Mouse (Mus musculus) limb, embryonic 12.5 days (tissue): ENCODE data around the gene Fcgrt. TPM values are rescaled to one million over a fixed set of nuclear protein-coding genes. Genes with fewer than 3 reads are reported as not detected.
A peak's percentile ranks its signal among the peaks of the same experiment; 100 is the strongest.
"Not testable (repeated sequence)": the region's sequence is repeated elsewhere in the genome, so short reads cannot be mapped to it uniquely, and the experiment has no call there.

Experiments
- ATAC-seq: fragments of 200-750 bp; cut with Nextera tagmentation; 2 replicates; pipeline ENCODE4 v1.8.0; 2017; ENCODE audit warnings: low read depth, moderate TSS enrichment; ENCODE audit not compliant: insufficient number of reproducible peaks, insufficient read depth, low FRiP score, low TSS enrichment
- H3K27ac ChIP-seq: fragments of 300-500 bp; sonication (generic); 2 replicates; pipeline ENCODE4 v1.5.1; 2016; ENCODE audit warnings: mild to moderate bottlenecking, moderate library complexity
- H3K27me3 ChIP-seq: fragments of 300-500 bp; sonication (generic); 2 replicates; pipeline ENCODE4 v1.6.1; 2016; ENCODE audit warnings: mild to moderate bottlenecking, moderate library complexity
- H3K36me3 ChIP-seq: fragments of 300-500 bp; sonication (generic); 2 replicates; pipeline ENCODE4 v1.6.1; 2016; ENCODE audit warnings: mild to moderate bottlenecking, moderate library complexity
- H3K4me1 ChIP-seq: fragments of 300-500 bp; sonication (generic); replicated peaks from 2 replicates; pipeline ENCODE4 v1.6.1; 2016
- H3K4me2 ChIP-seq: fragments of 300-500 bp; sonication (generic); 2 replicates; pipeline ENCODE4 v1.6.1; 2016; ENCODE audit warnings: mild to moderate bottlenecking, moderate library complexity
- H3K4me3 ChIP-seq: fragments of 300-500 bp; sonication (generic); replicated peaks from 2 replicates; pipeline ENCODE4 v1.5.1; 2016; ENCODE audit warnings: mild to moderate bottlenecking
- H3K9ac ChIP-seq: fragments of 300-500 bp; sonication (generic); replicated peaks from 2 replicates; pipeline ENCODE4 v1.6.1; 2016; ENCODE audit warnings: mild to moderate bottlenecking, moderate library complexity
- H3K9me3 ChIP-seq: fragments of 300-500 bp; sonication (generic); 2 replicates; pipeline ENCODE4 v1.6.1; 2016; ENCODE audit warnings: mild to moderate bottlenecking, moderate library complexity
- WGBS: fragments of 180-500 bp; shearing (Covaris S2); methylation state at CpG from one replicate; pipeline ENCODE4 v1.1.7; 2016; 5-methylcytosine and 5-hydroxymethylcytosine counted together
- polyA plus RNA-seq: library from polyadenylated mRNA; unstranded; fragments of >200 nt; fragmentation: Nextera tagmentation; extraction: Ambion mirVana; gene quantifications from 2 replicates; pipeline ENCODE4 v1.2.1, GENCODE M21; 2016

Fcgrt gene
- polyA plus RNA-seq, 1 experiment from 2014 or later: 12.3 TPM

- H3K27me3 ChIP-seq: no peaks in the 10 kb centered on the region
- H3K9me3 ChIP-seq: no peaks in the 10 kb centered on the region
- H3K4me1 ChIP-seq: peaks cover 40% of the 10 kb centered on the region
- ATAC-seq: no peak
- H3K36me3 ChIP-seq: peaks cover 74% of the 10 kb centered on the region
- 23% methylated on average over 12 of the region's 12 CpGs for WGBS
- peak overlapping the region; percentile 73 for H3K4me3 ChIP-seq
- H3K27ac ChIP-seq: no peak overlapping the region; the same call in 1 of the 2 replicates
- peak overlapping the region; percentile 91 for H3K9ac ChIP-seq
- peak overlapping the region; percentile 66 for H3K4me2 ChIP-seq
These were observed 19.5 kb upstream of the Fcgrt start for GRCm38 (mm10) chr7:45123186-45123570.

DNA sequence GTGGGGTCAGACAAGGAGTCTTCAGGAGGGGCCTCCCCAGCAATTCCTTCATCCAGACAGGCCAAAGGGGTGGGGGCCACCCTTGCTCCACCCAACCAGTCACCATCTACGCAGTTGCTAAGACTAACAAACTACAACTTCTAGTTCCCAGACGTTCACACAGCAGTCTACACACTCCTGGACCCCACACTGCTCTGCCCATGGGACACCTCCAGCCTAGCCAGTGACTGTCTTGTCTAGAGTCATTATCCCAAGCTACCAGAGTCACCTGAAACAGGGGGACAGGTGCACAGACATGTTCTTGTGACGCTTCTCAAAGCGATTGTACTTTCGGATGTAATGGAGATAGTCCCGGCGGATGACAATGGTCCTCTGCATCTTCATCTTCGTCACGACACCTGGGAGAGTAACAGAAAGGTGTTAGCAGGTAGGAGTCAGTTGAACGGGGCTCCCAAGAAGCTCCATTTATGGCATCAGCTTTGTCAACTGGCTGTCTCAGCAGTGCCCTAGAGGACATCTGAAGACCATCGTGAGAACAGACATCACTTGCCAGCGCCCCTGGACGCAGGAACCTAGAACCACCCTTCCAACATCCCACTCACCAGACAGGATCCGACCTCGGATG is 19.0 kb upstream of the Fcgrt start:
- peak overlapping the region; percentile 66 for H3K4me2 ChIP-seq
- ATAC-seq: no peak
- H3K27ac ChIP-seq: no peak overlapping the region
- H3K9ac ChIP-seq: peak overlapping the region; percentile 91
- 80% methylated on average over 15 of the region's 15 CpGs for WGBS
- H3K4me1 ChIP-seq: peaks cover 40% of the 10 kb centered on the region
- no peaks in the 10 kb centered on the region for H3K27me3 ChIP-seq
- H3K36me3 ChIP-seq: peaks cover 78% of the 10 kb centered on the region
- no peaks in the 10 kb centered on the region for H3K9me3 ChIP-seq
- peak overlapping the region; percentile 73 for H3K4me3 ChIP-seq

DNA sequence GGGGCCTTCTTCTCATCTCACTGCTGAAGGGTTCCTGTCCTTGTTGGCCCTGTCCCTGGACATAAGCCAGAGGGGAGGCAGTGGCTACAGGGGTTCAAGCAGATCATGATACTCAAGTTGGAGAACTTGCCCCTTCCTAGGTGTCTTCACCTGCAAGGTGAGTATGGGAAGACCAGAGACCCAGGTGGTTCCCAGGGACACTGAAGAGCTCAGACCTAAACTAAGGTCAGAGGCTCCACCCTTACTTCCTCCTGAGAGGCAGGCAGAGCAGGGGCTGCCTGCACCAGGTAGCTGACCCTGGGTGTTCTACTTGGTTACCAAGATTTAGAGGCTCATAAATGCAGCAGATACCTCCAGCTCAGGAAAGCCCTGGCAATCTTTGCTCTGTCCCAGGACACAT is 18.3 kb upstream of the Fcgrt start:
- Histone ChIP-seq H3K9ac (peak overlapping the region; percentile 24; the same call in 1 of the 2 replicates), H3K4me1 (peaks cover 33% of the 10 kb centered on the region), H3K4me2 (no peak overlapping the region), H3K27me3 (no peaks in the 10 kb centered on the region), H3K4me3 (0 out of 2 replicates have a peak overlapping the region, but pooled peaks have one; percentile 0), H3K36me3 (peaks cover 73% of the 10 kb centered on the region), H3K9me3 (no peaks in the 10 kb centered on the region), H3K27ac (0 out of 2 replicates have a peak overlapping the region, but pooled peaks have one; percentile 8)
- no peak for ATAC-seq

- Histone ChIP-seq H3K4me3 (0 out of 2 replicates have a peak overlapping the region, but pooled peaks have one; percentile 0), H3K4me1 (peaks cover 28% of the 10 kb centered on the region), H3K9ac (peak overlapping the region; percentile 24; the same call in 1 of the 2 replicates), H3K4me2 (no peak overlapping the region), H3K9me3 (no peaks in the 10 kb centered on the region), H3K27me3 (no peaks in the 10 kb centered on the region), H3K27ac (0 out of 2 replicates have a peak overlapping the region, but pooled peaks have one; percentile 8), H3K36me3 (peaks cover 67% of the 10 kb centered on the region)
- no peak for ATAC-seq
- 69% methylated on average over 8 of the region's 8 CpGs for WGBS
These were observed 17.8 kb upstream of the Fcgrt start for GRCm38 (mm10) chr7:45121404-45121803.

GRCm38 (mm10) chr7:45119780-45120709 is 16.4 kb upstream of the Fcgrt start:
- Histone ChIP-seq H3K9me3 (no peaks in the 10 kb centered on the region), H3K27me3 (no peaks in the 10 kb centered on the region), H3K4me3 (no peak overlapping the region), H3K36me3 (peaks cover 54% of the 10 kb centered on the region), H3K9ac (no peak overlapping the region), H3K4me2 (no peak overlapping the region), H3K4me1 (peaks cover 14% of the 10 kb centered on the region), H3K27ac (no peak overlapping the region)
- WGBS: 85% methylated on average over 5 of the region's 5 CpGs
- ATAC-seq: no peak

- Histone ChIP-seq H3K27me3 (no peaks in the 10 kb centered on the region), H3K4me3 (no peak overlapping the region), H3K4me2 (no peak overlapping the region), H3K27ac (no peak overlapping the region), H3K36me3 (peaks cover 53% of the 10 kb centered on the region), H3K9ac (no peak overlapping the region), H3K4me1 (peaks cover 13% of the 10 kb centered on the region), H3K9me3 (no peaks in the 10 kb centered on the region)
- no peak for ATAC-seq
- 87% methylated on average over 6 of the region's 6 CpGs for WGBS
These were observed 14.7 kb upstream of the Fcgrt start for GRCm38 (mm10) chr7:45118336-45118735.

DNA sequence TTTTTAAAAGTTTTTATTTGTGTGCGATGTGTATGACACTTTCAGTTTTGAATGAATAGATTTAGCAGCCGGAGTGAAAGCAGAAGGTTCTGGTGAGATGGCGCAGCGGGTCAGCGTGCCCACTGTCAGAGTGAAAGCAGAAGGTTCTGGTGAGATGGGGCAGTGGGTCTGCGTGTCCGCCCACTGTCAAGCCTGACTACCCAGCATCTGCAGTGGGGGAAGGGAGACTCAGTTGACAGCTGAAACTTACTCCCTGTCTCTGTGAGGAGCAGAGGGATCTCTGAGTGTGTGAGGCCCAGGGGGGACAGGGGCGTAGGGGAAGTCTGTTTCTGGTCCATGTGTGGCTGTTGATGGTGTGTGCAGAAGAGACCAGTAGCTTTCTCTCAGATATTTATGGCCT is 13.9 kb upstream of the Fcgrt start:
- Histone ChIP-seq H3K4me3 (no peak overlapping the region), H3K4me1 (peaks cover 6% of the 10 kb centered on the region), H3K36me3 (peaks cover 45% of the 10 kb centered on the region), H3K27ac (peak overlapping the region; percentile 20; the same call in 1 of the 2 replicates), H3K9ac (no peak overlapping the region; the same call in 1 of the 2 replicates), H3K4me2 (no peak overlapping the region), H3K9me3 (no peaks in the 10 kb centered on the region), H3K27me3 (no peaks in the 10 kb centered on the region)
- 85% methylated on average over 8 of the region's 8 CpGs for WGBS
- no peak for ATAC-seq

GRCm38 (mm10) chr7:45113476-45113875 is 9.8 kb upstream of the Fcgrt start:
- WGBS: 70% methylated on average over 2 of the region's 2 CpGs
- Histone ChIP-seq H3K4me2 (no peak overlapping the region), H3K9me3 (no peaks in the 10 kb centered on the region), H3K9ac (no peak overlapping the region), H3K36me3 (peaks cover 6% of the 10 kb centered on the region), H3K4me3 (no peak overlapping the region), H3K4me1 (no peaks in the 10 kb centered on the region), H3K27me3 (no peaks in the 10 kb centered on the region), H3K27ac (0 out of 2 replicates have a peak overlapping the region, but pooled peaks have one; percentile 18)
- no peak for ATAC-seq

- 59% methylated on average over 3 of the region's 3 CpGs for WGBS
- no peaks in the 10 kb centered on the region for H3K4me1 ChIP-seq
- H3K4me3 ChIP-seq: no peak overlapping the region
- ATAC-seq: no peak
- no peak overlapping the region for H3K9ac ChIP-seq
- no peak overlapping the region for H3K27ac ChIP-seq
- no peak overlapping the region for H3K4me2 ChIP-seq
- no peaks in the 10 kb centered on the region for H3K9me3 ChIP-seq
- no peaks in the 10 kb centered on the region for H3K27me3 ChIP-seq
- H3K36me3 ChIP-seq: no peaks in the 10 kb centered on the region; the same call in 1 of the 2 replicates
These were observed 8.9 kb upstream of the Fcgrt start for GRCm38 (mm10) chr7:45112529-45112928.

- no peak overlapping the region for H3K4me2 ChIP-seq
- H3K9ac ChIP-seq: no peak overlapping the region
- whole genome bisulfite sequencing: 52% methylated on average over 2 of the region's 2 CpGs
- no peak overlapping the region for H3K4me3 ChIP-seq
- no peaks in the 10 kb centered on the region for H3K36me3 ChIP-seq
- H3K27ac ChIP-seq: no peak overlapping the region
- H3K4me1 ChIP-seq: no peaks in the 10 kb centered on the region
- ATAC-seq: no peak
- no peaks in the 10 kb centered on the region for H3K27me3 ChIP-seq
- H3K9me3 ChIP-seq: no peaks in the 10 kb centered on the region
These were observed 8.3 kb upstream of the Fcgrt start for GRCm38 (mm10) chr7:45111940-45112339.

GRCm38 (mm10) chr7:45110089-45110488 is 6.4 kb upstream of the Fcgrt start:
- H3K27ac ChIP-seq, H3K4me3 ChIP-seq, H3K4me2 ChIP-seq, H3K4me1 ChIP-seq, H3K27me3 ChIP-seq, H3K9ac ChIP-seq, H3K9me3 ChIP-seq, ATAC-seq, H3K36me3 ChIP-seq: not testable (repeated sequence)
- 85% methylated on average over 4 of the region's 4 CpGs for WGBS
